Mouse (Mus musculus) E14TG2a.4 (cell line): ENCODE data around the gene Vmn2r111.
A peak's percentile ranks its signal among the peaks of the same experiment; 100 is the strongest.
"Not testable (repeated sequence)": the region's sequence is repeated elsewhere in the genome, so short reads cannot be mapped to it uniquely, and the experiment has no call there.

Experiments used
- H3K27me3 ChIP-seq: 2 replicates; pipeline ENCODE4 v1.6.1; 2014; ENCODE audit warnings: low read length, control low read depth; ENCODE audit not compliant: insufficient read depth
- H3K36me3 ChIP-seq: 2 replicates; pipeline ENCODE4 v1.6.1; 2014; ENCODE audit warnings: low read length, control low read depth; ENCODE audit not compliant: insufficient read depth
- H3K4me1 ChIP-seq: replicated peaks from 2 replicates; pipeline ENCODE4 v1.6.1; 2014; ENCODE audit warnings: low read depth, low read length, control low read depth
- H3K4me3 ChIP-seq: replicated peaks from 2 replicates; pipeline ENCODE4 v1.5.1; 2014; ENCODE audit warnings: mild to moderate bottlenecking, low read length
- H3K9me3 ChIP-seq: 2 replicates; pipeline ENCODE4 v1.6.1; 2014; ENCODE audit warnings: low read length, control low read depth
- CTCF ChIP-seq: conservative IDR thresholded peaks from 2 replicates; pipeline ENCODE4 v1.5.1; 2014; ENCODE audit warnings: low read length
- NANOG ChIP-seq: IDR thresholded peaks from 2 replicates; pipeline ENCODE4 v1.6.1; 2014; ENCODE audit warnings: borderline replicate concordance, low read length, mixed read lengths
- POU5F1 ChIP-seq: IDR thresholded peaks from 2 replicates; pipeline ENCODE4 v1.6.1; 2014; ENCODE audit warnings: low read length, borderline replicate concordance

The Vmn2r111 gene

DNA sequence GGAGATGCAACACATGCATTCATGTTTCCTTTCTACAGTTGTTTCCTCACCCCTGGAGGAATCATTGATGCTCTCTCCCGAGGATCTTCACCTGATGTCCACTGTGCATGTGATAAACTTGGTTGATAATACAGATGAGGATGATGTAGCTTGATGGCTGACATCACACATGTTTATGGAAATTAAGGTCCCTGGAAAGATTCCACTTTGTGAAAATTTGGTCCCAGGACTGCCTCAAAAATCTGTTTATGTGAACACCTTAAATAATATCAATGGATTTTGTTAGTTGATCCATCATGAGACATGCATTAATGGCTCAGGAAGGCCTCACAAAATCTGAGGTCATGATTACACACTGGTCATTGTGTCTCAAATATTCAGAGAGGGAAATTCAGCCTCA, at the start of gene Vmn2r111:
Vmn2r111 (minus strand) TSS at position 101 of the 400 bp plus-strand sequence.
- not testable (repeated sequence) for H3K27me3 ChIP-seq, H3K36me3 ChIP-seq, H3K4me3 ChIP-seq, H3K4me1 ChIP-seq, H3K9me3 ChIP-seq

- not testable (repeated sequence) for H3K4me3 ChIP-seq, H3K4me1 ChIP-seq, H3K27me3 ChIP-seq, H3K36me3 ChIP-seq, H3K9me3 ChIP-seq
Measured at GRCm38 (mm10) chr17:22600651-22601050, 27.4 kb upstream of the Vmn2r111 start, which contains the start of gene Vmn2r112. Gene Vmn2r112, plus strand, starts transcription at chr17:22600951.

DNA sequence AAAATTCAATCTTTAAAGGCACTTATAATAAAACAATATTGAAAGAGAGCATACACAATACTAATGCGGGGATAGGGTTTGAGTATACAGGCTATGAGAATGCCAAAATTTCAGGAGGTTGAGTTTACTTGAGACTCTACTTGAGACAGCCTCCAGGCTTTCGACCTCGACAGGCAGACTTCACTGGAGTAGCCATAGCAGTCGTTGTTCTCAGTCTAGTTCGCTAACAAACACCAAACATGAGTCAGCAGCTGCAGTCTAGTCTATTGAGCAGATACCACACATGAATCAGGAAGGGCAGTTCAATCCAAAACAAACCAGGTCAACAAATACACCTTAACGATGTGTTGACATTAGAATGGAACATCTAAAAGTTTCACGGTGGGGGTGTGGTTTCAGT, 52.8 kb downstream of the Vmn2r111 start:
- H3K9me3 ChIP-seq, H3K27me3 ChIP-seq, H3K4me3 ChIP-seq, H3K36me3 ChIP-seq: not testable (repeated sequence)
- peaks cover 17% of the 10 kb centered on the region for H3K4me1 ChIP-seq

DNA sequence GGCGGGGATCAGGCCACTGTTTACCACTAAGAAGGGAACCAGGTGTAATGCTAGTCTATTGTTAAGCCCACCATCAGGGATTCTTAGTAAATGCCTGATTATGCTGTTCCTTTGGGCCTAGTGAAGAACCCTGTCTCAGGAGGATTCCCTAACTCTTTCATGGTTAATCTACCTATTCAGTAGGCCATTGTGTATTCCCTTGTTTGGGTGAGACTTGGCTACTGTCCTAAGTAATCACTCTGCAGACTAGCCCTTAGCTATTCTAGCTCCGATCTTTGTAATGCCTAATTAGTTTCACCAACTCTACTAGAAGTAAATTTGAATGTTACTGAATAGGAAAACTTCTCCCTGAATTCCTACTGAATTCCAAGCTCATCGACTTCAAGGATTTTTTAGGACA, 53.2 kb downstream of the Vmn2r111 start:
- H3K36me3 ChIP-seq, H3K27me3 ChIP-seq, H3K4me3 ChIP-seq, H3K9me3 ChIP-seq: not testable (repeated sequence)
- H3K4me1 ChIP-seq = peaks cover 17% of the 10 kb centered on the region
- peak; percentile 88 for TF ChIP-seq NANOG

- H3K27me3 ChIP-seq = no peaks in the 10 kb centered on the region
- H3K4me1 ChIP-seq = no peaks in the 10 kb centered on the region
- TF ChIP-seq NANOG (no peak), POU5F1 (no peak), CTCF (no peak)
- H3K9me3 ChIP-seq = no peaks in the 10 kb centered on the region
- no peaks in the 10 kb centered on the region for H3K36me3 ChIP-seq
- no peak overlapping the region for H3K4me3 ChIP-seq
Measured at GRCm38 (mm10) chr17:22497120-22497519, 76.2 kb downstream of the Vmn2r111 start.
